Mouse (Mus musculus) forebrain, embryonic 11.5 days (tissue): ENCODE results near the gene Smad9. TPM values are rescaled to one million over a fixed set of nuclear protein-coding genes. Genes with fewer than 3 reads are reported as not detected.
A peak's percentile ranks its signal among the peaks of the same experiment; 100 is the strongest.

Experiments used
- ATAC-seq: fragments of 200-750 bp; cut with Nextera tagmentation; replicated peaks from 2 replicates; pipeline ENCODE4 v1.8.0; 2017; ENCODE audit warnings: moderate TSS enrichment; ENCODE audit not compliant: low FRiP score
- DNase-seq: peaks from one replicate; pipeline ENCODE4 v3.0.0-alpha.2; 2017; ENCODE audit warnings: low spot score
- H3K27ac ChIP-seq: fragments of 300-500 bp; sonication (generic); 2 replicates; pipeline ENCODE4 v1.5.1; 2014; ENCODE audit warnings: low read depth, low read length
- H3K27me3 ChIP-seq: fragments of 300-500 bp; sonication (generic); 2 replicates; pipeline ENCODE4 v1.6.1; 2014; ENCODE audit warnings: mild to moderate bottlenecking, low read length, mixed read lengths; ENCODE audit not compliant: control insufficient read depth, insufficient read depth
- H3K36me3 ChIP-seq: fragments of 300-500 bp; sonication (generic); 2 replicates; pipeline ENCODE4 v1.6.1; 2014; ENCODE audit warnings: mild to moderate bottlenecking, low read length, moderate library complexity, mixed read lengths; ENCODE audit not compliant: control insufficient read depth, insufficient read depth
- H3K4me1 ChIP-seq: fragments of 300-500 bp; sonication (generic); replicated peaks from 2 replicates; pipeline ENCODE4 v1.6.1; 2014; ENCODE audit warnings: low read length, mixed read lengths; ENCODE audit not compliant: control insufficient read depth, insufficient read depth
- H3K4me2 ChIP-seq: fragments of 300-500 bp; sonication (generic); 2 replicates; pipeline ENCODE4 v1.6.1; 2014; ENCODE audit warnings: low read depth, mild to moderate bottlenecking, low read length, moderate library complexity, mixed read lengths; ENCODE audit not compliant: severe bottlenecking
- H3K4me3 ChIP-seq: fragments of 300-500 bp; sonication (generic); 2 replicates; pipeline ENCODE4 v1.5.1; 2014; ENCODE audit warnings: low read depth, low read length
- H3K9ac ChIP-seq: fragments of 300-500 bp; sonication (generic); 2 replicates; pipeline ENCODE4 v1.6.1; 2014; ENCODE audit warnings: low read length
- H3K9me3 ChIP-seq: fragments of 300-500 bp; sonication (generic); 2 replicates; pipeline ENCODE4 v1.6.1; 2016; ENCODE audit warnings: low read length, mixed read lengths; ENCODE audit not compliant: control insufficient read depth
- WGBS: fragments of 180-500 bp; shearing (Covaris S2); extraction: QIAGEN DNeasy Blood & Tissue Kit; methylation state at CpG from one replicate; pipeline ENCODE4 v1.1.7; 2014; 5-methylcytosine and 5-hydroxymethylcytosine counted together
- polyA plus RNA-seq: library from polyadenylated mRNA; unstranded; fragments of >200 nt; fragmentation: Nextera tagmentation; extraction: Ambion mirVana; gene quantifications from 2 replicates; pipeline ENCODE4 v1.2.1, GENCODE M21; 2014

The Smad9 gene
- polyA plus RNA-seq, 1 experiment from 2014 or later = 0.32 TPM

DNA sequence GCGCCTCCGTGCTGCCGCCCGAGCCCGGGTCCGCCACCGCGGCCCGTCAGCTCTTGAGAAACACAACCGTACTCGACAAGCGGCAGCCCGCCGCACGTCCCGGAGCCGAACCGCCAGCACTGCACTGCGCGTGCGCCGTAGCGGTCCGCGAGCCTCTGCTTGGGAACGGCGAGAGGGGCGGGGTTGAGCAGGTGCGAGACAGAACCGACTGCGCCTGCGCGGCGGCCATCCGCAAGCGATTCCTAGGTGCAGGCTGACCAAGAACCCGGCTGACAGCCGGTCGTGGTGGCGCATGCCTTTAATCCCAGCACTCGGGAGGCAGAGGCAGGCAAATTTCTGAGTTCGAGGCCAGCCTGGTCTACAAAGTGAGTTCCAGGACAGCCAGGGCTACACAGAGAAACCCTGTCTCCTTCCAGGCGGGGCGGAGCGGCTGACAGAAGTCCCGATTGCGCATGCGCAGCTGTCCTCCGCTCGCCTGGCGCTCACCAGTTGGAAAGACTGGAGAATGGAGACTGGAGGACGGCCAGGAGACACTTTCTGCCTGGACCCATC is 52.4 kb downstream of the Smad9 start, which contains the start of gene Rfxap:
Gene Rfxap (minus strand): TSS at position 126 of the 552 bp plus-strand sequence.
- under 1% methylated on average over 51 of the region's 52 CpGs for WGBS
- H3K9ac ChIP-seq = peak within 1 kb of the TSS; percentile 95
- H3K4me3 ChIP-seq = peak within 1 kb of the TSS; percentile 81
- DNase-seq (peak; percentile 98), ATAC-seq (peak; percentile 93)
- H3K4me1 ChIP-seq = no peaks in the 10 kb centered on the region
- H3K9me3 ChIP-seq = no peaks in the 10 kb centered on the region
- H3K36me3 ChIP-seq = no peaks in the 10 kb centered on the region; the same call in 1 of the 2 replicates
- peak within 1 kb of the TSS; percentile 87 for H3K27ac ChIP-seq
- H3K27me3 ChIP-seq = no peaks in the 10 kb centered on the region
- H3K4me2 ChIP-seq = peak within 1 kb of the TSS; percentile 96

- Histone ChIP-seq H3K9me3 (no peaks in the 10 kb centered on the region), H3K4me3 (no peak overlapping the region), H3K4me2 (no peak overlapping the region), H3K36me3 (no peaks in the 10 kb centered on the region; the same call in 1 of the 2 replicates), H3K27me3 (no peaks in the 10 kb centered on the region), H3K27ac (no peak overlapping the region), H3K9ac (no peak overlapping the region), H3K4me1 (no peaks in the 10 kb centered on the region)
- DNase-seq (peak; percentile 48), ATAC-seq (no peak)
- 75% methylated on average over 5 of the region's 5 CpGs for WGBS
These were observed 53.7 kb downstream of the Smad9 start for GRCm38 (mm10) chr3:54809111-54809510.

DNA sequence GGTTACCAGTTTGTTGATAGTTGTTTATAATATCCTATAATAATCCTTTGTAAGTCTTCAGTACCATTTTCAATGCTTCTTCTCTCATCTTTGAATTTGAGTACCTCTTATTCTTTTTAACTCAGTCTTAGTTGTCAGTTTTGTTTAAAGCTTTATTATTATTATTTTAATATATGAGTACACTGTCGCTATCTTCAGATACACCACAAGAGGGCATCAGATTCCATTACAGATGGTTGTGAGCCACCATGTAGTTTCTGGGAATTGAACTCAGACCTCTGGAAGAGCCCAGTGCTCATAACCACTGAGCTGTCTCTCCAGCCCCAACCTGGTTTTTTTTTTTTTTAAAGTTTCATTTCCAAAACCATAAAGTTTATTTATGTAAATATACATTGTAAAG is 56.2 kb downstream of the Smad9 start:
- DNase-seq (no peak), ATAC-seq (no peak)
- Histone ChIP-seq H3K4me2 (no peak overlapping the region), H3K36me3 (no peaks in the 10 kb centered on the region), H3K4me3 (no peak overlapping the region), H3K9ac (no peak overlapping the region), H3K27me3 (no peaks in the 10 kb centered on the region), H3K4me1 (no peaks in the 10 kb centered on the region), H3K9me3 (no peaks in the 10 kb centered on the region), H3K27ac (no peak overlapping the region)
- 44% methylated on average over 1 of the region's 1 CpGs for WGBS

- 0 out of 2 replicates have a peak, but pooled peaks have one; percentile 36 for ATAC-seq
- Histone ChIP-seq H3K9me3 (no peaks in the 10 kb centered on the region), H3K4me1 (no peaks in the 10 kb centered on the region), H3K36me3 (no peaks in the 10 kb centered on the region), H3K9ac (no peak overlapping the region), H3K4me3 (no peak overlapping the region), H3K27me3 (no peaks in the 10 kb centered on the region), H3K4me2 (no peak overlapping the region), H3K27ac (no peak overlapping the region)
- DNase-seq = no peak
- WGBS = 49% methylated on average over 6 of the region's 6 CpGs
These were observed 58.1 kb downstream of the Smad9 start for GRCm38 (mm10) chr3:54813418-54813988.

GRCm38 (mm10) chr3:54814622-54815021 is 59.2 kb downstream of the Smad9 start:
- no peaks in the 10 kb centered on the region for H3K4me1 ChIP-seq
- ATAC-seq (no peak), DNase-seq (no peak)
- H3K36me3 ChIP-seq = no peaks in the 10 kb centered on the region
- no peak overlapping the region for H3K4me2 ChIP-seq
- no peaks in the 10 kb centered on the region for H3K9me3 ChIP-seq
- no peak overlapping the region for H3K9ac ChIP-seq
- H3K27me3 ChIP-seq = no peaks in the 10 kb centered on the region
- 82% methylated on average over 6 of the region's 6 CpGs for WGBS
- no peak overlapping the region for H3K27ac ChIP-seq
- no peak overlapping the region for H3K4me3 ChIP-seq

DNA sequence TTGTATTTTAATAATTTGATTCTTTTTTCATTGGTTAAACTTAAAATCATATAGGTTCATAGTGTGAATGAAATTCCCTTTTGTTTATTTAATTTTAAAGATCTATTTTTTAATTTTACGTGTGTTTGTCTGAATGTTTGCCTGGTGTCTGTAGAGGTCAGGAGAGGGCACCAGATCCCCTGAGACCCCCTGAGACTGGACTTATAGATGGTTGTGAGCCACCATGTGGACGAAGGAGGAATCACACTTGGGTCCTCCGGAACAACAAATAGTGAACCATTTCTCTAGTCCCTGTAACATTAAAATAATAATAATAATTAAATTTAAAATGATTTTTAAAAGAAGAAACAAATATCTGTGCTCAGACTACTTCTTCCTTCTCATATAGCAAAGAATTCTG is 59.9 kb downstream of the Smad9 start:
- H3K27me3 ChIP-seq = no peaks in the 10 kb centered on the region
- no peaks in the 10 kb centered on the region for H3K9me3 ChIP-seq
- no peak overlapping the region for H3K9ac ChIP-seq
- no peaks in the 10 kb centered on the region for H3K36me3 ChIP-seq
- H3K4me2 ChIP-seq = no peak overlapping the region
- 28% methylated on average over 3 of the region's 3 CpGs for WGBS
- H3K4me1 ChIP-seq = no peaks in the 10 kb centered on the region
- ATAC-seq (peak; percentile 65), DNase-seq (peak; percentile 76)
- no peak overlapping the region for H3K27ac ChIP-seq
- no peak overlapping the region for H3K4me3 ChIP-seq

- no peaks in the 10 kb centered on the region for H3K4me1 ChIP-seq
- WGBS = 82% methylated on average over 5 of the region's 5 CpGs
- no peak overlapping the region for H3K9ac ChIP-seq
- no peaks in the 10 kb centered on the region for H3K27me3 ChIP-seq
- no peak for ATAC-seq
- H3K36me3 ChIP-seq = no peaks in the 10 kb centered on the region
- H3K27ac ChIP-seq = no peak overlapping the region
- no peaks in the 10 kb centered on the region for H3K9me3 ChIP-seq
- DNase-seq = no peak
- H3K4me2 ChIP-seq = no peak overlapping the region
- no peak overlapping the region for H3K4me3 ChIP-seq
These were observed 67.1 kb downstream of the Smad9 start for GRCm38 (mm10) chr3:54822526-54822925.

DNA sequence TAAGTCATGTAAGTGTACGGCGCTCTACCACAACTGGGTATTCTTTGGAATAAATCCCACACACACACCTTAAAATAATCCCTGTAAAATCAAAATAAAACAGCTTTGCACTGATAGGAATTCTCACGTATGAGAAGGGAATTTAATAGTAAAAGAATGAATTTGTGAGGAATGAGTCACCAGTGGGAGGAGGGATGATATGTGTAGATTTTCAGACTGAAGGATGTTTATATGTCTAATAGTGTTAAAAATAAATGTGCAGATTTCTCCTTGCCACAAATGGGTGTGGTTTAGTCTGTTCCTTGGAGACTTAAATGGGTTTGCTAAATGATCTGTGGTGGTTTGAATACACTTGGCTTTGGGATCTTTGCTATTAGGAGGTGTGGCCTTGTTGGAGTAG is 77.1 kb downstream of the Smad9 start:
- H3K4me2 ChIP-seq = no peak overlapping the region
- H3K27ac ChIP-seq = no peak overlapping the region
- no peaks in the 10 kb centered on the region for H3K27me3 ChIP-seq
- DNase-seq = no peak
- H3K9ac ChIP-seq = no peak overlapping the region
- no peaks in the 10 kb centered on the region for H3K9me3 ChIP-seq
- 88% methylated on average over 3 of the region's 3 CpGs for WGBS
- ATAC-seq = no peak
- H3K4me1 ChIP-seq = no peaks in the 10 kb centered on the region
- no peaks in the 10 kb centered on the region for H3K36me3 ChIP-seq
- no peak overlapping the region for H3K4me3 ChIP-seq

GRCm38 (mm10) chr3:54835421-54835820 is 80.0 kb downstream of the Smad9 start:
- Histone ChIP-seq H3K4me2 (no peak overlapping the region), H3K4me3 (no peak overlapping the region), H3K9me3 (no peaks in the 10 kb centered on the region), H3K9ac (no peak overlapping the region), H3K36me3 (no peaks in the 10 kb centered on the region), H3K27me3 (no peaks in the 10 kb centered on the region), H3K4me1 (no peaks in the 10 kb centered on the region), H3K27ac (no peak overlapping the region)
- WGBS = 82% methylated on average over 2 of the region's 2 CpGs
- ATAC-seq (no peak), DNase-seq (no peak)
